Mouse (Mus musculus) E14TG2a.4 (cell line): ENCODE results near the gene Pheta1.

Experiments used
- CTCF ChIP-seq: conservative IDR thresholded peaks from 2 replicates; pipeline ENCODE4 v1.5.1; 2014; ENCODE audit warnings: low read length
- NANOG ChIP-seq: IDR thresholded peaks from 2 replicates; pipeline ENCODE4 v1.6.1; 2014; ENCODE audit warnings: borderline replicate concordance, low read length, mixed read lengths
- POU5F1 ChIP-seq: IDR thresholded peaks from 2 replicates; pipeline ENCODE4 v1.6.1; 2014; ENCODE audit warnings: low read length, borderline replicate concordance

DNA sequence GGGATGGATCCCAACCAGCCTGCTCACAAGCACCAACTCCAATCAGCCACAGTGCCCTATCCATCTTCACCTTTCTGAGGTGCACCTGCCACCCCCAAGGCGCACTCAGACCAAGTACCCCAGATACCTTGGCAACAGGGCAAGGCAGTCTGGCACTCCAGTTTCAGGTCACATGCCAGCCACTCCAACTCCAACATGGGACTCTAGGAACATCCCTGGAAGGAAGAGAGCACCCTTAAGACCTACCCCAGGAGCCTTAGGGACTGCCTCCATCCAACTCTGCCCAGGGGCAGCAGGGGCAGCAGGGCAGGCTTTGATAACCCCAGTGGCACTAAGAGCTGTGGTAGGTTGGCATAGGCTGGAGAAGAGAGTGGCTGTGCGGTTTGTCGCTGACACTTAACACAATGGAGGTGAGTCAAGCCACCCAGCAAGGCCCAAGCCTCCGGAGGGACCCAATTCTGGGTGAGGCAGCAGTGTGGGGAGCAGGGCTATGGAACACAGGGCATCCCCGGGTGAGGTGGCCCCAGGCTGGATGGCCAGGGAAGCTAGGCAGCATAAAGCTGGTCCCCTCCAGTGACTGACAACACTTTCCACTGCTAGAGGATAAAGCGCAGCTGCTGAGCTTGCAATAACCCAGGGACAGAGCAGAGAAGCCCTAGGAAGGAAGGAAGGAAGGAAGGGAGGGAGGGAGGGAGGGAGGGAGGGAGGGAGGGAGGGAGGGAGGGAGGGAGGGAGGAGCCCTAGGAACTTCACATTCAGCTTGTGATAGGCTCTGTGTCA, 16.2 kb upstream of the Pheta1 start:
- no peak for TF ChIP-seq CTCF
- TF ChIP-seq POU5F1: no peak
- TF ChIP-seq NANOG: no peak
